Mouse (Mus musculus) ES-E14 (cell line): Measurements from ENCODE around the gene Wnk2.

Source experiments
- CHD2 ChIP-seq: IDR thresholded peaks from 2 replicates; pipeline ENCODE4 v1.6.1; 2014; ENCODE audit warnings: mild to moderate bottlenecking, low read depth, low read length, inconsistent platforms
- MAFK ChIP-seq: IDR thresholded peaks from 2 replicates; pipeline ENCODE4 v1.6.1; 2014; ENCODE audit warnings: mild to moderate bottlenecking, low read depth, low read length, inconsistent platforms; ENCODE audit not compliant: insufficient read depth
- ZC3H11A ChIP-seq: IDR thresholded peaks from 2 replicates; pipeline ENCODE4 v1.6.1; 2012; ENCODE audit warnings: low read depth, mild to moderate bottlenecking, inconsistent platforms, low read length, borderline replicate concordance
- ZNF384 ChIP-seq: IDR thresholded peaks from 2 replicates; pipeline ENCODE4 v1.6.1; 2012; ENCODE audit warnings: low read depth, low read length, inconsistent platforms

DNA sequence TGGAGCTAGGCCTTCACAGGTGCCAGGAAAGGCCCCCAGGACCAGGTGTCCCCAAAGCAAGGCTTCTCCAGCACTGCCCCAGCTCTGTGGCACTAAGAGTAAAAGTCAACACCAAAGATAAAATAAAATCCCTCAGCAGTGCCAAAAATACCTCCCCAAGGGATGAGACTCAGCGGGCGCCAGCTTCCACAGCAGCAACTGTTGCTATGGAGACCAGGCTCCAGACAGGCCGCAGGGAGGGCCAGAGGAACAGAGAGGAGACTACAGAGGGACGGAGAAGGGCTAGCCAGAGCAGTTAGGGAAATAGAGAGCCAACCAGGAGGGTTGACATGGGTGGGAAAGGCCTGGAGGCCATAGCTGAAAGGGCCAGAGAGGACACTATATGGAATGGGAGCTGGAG is 18.0 kb downstream of the Wnk2 start:
- no peak for TF ChIP-seq ZNF384
- TF ChIP-seq CHD2 = no peak
- TF ChIP-seq MAFK = no peak
- TF ChIP-seq ZC3H11A = no peak
